Mouse (Mus musculus) forebrain, embryonic 11.5 days (tissue): Measurements from ENCODE around the gene Naaa. TPM values are rescaled to one million over a fixed set of nuclear protein-coding genes. Genes with fewer than 3 reads are reported as not detected.

ENCODE experiments used
- ATAC-seq: fragments of 200-750 bp; cut with Nextera tagmentation; replicated peaks from 2 replicates; pipeline ENCODE4 v1.8.0; 2017; ENCODE audit warnings: moderate TSS enrichment; ENCODE audit not compliant: low FRiP score
- DNase-seq: peaks from one replicate; pipeline ENCODE4 v3.0.0-alpha.2; 2017; ENCODE audit warnings: low spot score
- H3K27ac ChIP-seq: fragments of 300-500 bp; sonication (generic); 2 replicates; pipeline ENCODE4 v1.5.1; 2014; ENCODE audit warnings: low read depth, low read length
- H3K27me3 ChIP-seq: fragments of 300-500 bp; sonication (generic); 2 replicates; pipeline ENCODE4 v1.6.1; 2014; ENCODE audit warnings: mild to moderate bottlenecking, low read length, mixed read lengths; ENCODE audit not compliant: control insufficient read depth, insufficient read depth
- H3K36me3 ChIP-seq: fragments of 300-500 bp; sonication (generic); 2 replicates; pipeline ENCODE4 v1.6.1; 2014; ENCODE audit warnings: mild to moderate bottlenecking, low read length, moderate library complexity, mixed read lengths; ENCODE audit not compliant: control insufficient read depth, insufficient read depth
- H3K4me1 ChIP-seq: fragments of 300-500 bp; sonication (generic); replicated peaks from 2 replicates; pipeline ENCODE4 v1.6.1; 2014; ENCODE audit warnings: low read length, mixed read lengths; ENCODE audit not compliant: control insufficient read depth, insufficient read depth
- H3K4me2 ChIP-seq: fragments of 300-500 bp; sonication (generic); 2 replicates; pipeline ENCODE4 v1.6.1; 2014; ENCODE audit warnings: low read depth, mild to moderate bottlenecking, low read length, moderate library complexity, mixed read lengths; ENCODE audit not compliant: severe bottlenecking
- H3K4me3 ChIP-seq: fragments of 300-500 bp; sonication (generic); 2 replicates; pipeline ENCODE4 v1.5.1; 2014; ENCODE audit warnings: low read depth, low read length
- H3K9ac ChIP-seq: fragments of 300-500 bp; sonication (generic); 2 replicates; pipeline ENCODE4 v1.6.1; 2014; ENCODE audit warnings: low read length
- H3K9me3 ChIP-seq: fragments of 300-500 bp; sonication (generic); 2 replicates; pipeline ENCODE4 v1.6.1; 2016; ENCODE audit warnings: low read length, mixed read lengths; ENCODE audit not compliant: control insufficient read depth
- WGBS: fragments of 180-500 bp; shearing (Covaris S2); extraction: QIAGEN DNeasy Blood & Tissue Kit; methylation state at CpG from one replicate; pipeline ENCODE4 v1.1.7; 2014; 5-methylcytosine and 5-hydroxymethylcytosine counted together
- polyA plus RNA-seq: library from polyadenylated mRNA; unstranded; fragments of >200 nt; fragmentation: Nextera tagmentation; extraction: Ambion mirVana; gene quantifications from 2 replicates; pipeline ENCODE4 v1.2.1, GENCODE M21; 2014

Naaa gene
- polyA plus RNA-seq, 1 experiment from 2014 or later = 4.0 TPM

GRCm38 (mm10) chr5:92282571-92282970 lies 4.6 kb upstream of the Naaa start:
- Histone ChIP-seq H3K36me3 (no peaks in the 10 kb centered on the region; the same call in 1 of the 2 replicates), H3K4me3 (no peak overlapping the region), H3K4me2 (no peak overlapping the region), H3K27ac (no peak overlapping the region), H3K27me3 (no peaks in the 10 kb centered on the region), H3K9me3 (no peaks in the 10 kb centered on the region), H3K4me1 (no peaks in the 10 kb centered on the region), H3K9ac (no peak overlapping the region)
- ATAC-seq (no peak), DNase-seq (no peak)
- 82% methylated on average over 4 of the region's 4 CpGs for WGBS

- H3K4me2 ChIP-seq = no peak overlapping the region
- no peaks in the 10 kb centered on the region for H3K36me3 ChIP-seq
- no peak overlapping the region for H3K27ac ChIP-seq
- H3K4me3 ChIP-seq = no peak overlapping the region
- no peak overlapping the region for H3K9ac ChIP-seq
- no peaks in the 10 kb centered on the region for H3K9me3 ChIP-seq
- no peaks in the 10 kb centered on the region for H3K27me3 ChIP-seq
- ATAC-seq = no peak
- DNase-seq = no peak
- H3K4me1 ChIP-seq = no peaks in the 10 kb centered on the region
- WGBS = 84% methylated on average over 10 of the region's 10 CpGs
Measured at GRCm38 (mm10) chr5:92278942-92279537, 1.1 kb upstream of the Naaa start.

- DNase-seq = no peak
- no peak overlapping the region for H3K4me2 ChIP-seq
- no peak overlapping the region for H3K27ac ChIP-seq
- WGBS = 84% methylated on average over 7 of the region's 7 CpGs
- H3K9me3 ChIP-seq = no peaks in the 10 kb centered on the region
- no peak overlapping the region for H3K4me3 ChIP-seq
- H3K4me1 ChIP-seq = no peaks in the 10 kb centered on the region
- no peaks in the 10 kb centered on the region for H3K27me3 ChIP-seq
- no peak for ATAC-seq
- no peaks in the 10 kb centered on the region for H3K36me3 ChIP-seq
- no peak overlapping the region for H3K9ac ChIP-seq
Measured at GRCm38 (mm10) chr5:92270496-92270895, 7.5 kb downstream of the Naaa start.

DNA sequence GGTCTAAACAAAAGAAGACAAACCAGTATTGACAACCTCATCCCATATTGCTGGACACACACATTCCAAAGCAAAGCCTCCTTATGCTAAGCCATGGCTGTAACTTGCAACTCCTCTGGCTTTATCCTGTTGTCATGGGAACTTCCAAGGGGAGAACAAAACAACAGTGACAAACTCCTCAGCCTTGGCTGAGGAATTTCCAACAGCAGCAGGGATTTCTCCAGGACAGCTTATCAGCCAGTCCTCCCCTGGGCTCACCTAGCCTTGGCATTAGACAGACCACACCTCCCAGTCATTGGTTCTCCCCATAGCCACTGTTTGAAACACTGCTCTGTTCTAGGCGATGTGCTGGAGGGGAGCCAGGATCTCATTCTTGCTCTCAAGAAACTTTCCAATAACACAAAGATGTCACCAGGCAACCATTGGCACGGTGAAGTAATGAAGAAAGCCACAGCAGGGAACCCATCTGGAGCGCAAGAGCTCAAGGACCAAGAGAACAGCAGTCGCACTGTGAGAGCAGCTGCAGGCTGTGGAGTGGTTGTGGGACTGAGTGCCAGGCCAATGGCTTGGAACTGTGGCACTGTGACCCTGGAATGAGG lies 14.1 kb downstream of the Naaa start:
- ATAC-seq = peak; percentile 86
- Histone ChIP-seq H3K4me1 (peaks cover 4% of the 10 kb centered on the region; the same call in 1 of the 2 replicates), H3K4me3 (no peak overlapping the region), H3K9ac (no peak overlapping the region), H3K27ac (no peak overlapping the region), H3K27me3 (no peaks in the 10 kb centered on the region), H3K4me2 (no peak overlapping the region), H3K9me3 (no peaks in the 10 kb centered on the region), H3K36me3 (no peaks in the 10 kb centered on the region)
- peak; percentile 64 for DNase-seq
- 11% methylated on average over 4 of the region's 4 CpGs for WGBS

- H3K9ac ChIP-seq = no peak overlapping the region
Measured at GRCm38 (mm10) chr5:92262646-92263045, 15.3 kb downstream of the Naaa start.

GRCm38 (mm10) chr5:92256218-92256617 lies 21.8 kb downstream of the Naaa start, which contains the start of gene Ppef2:
Gene Ppef2, minus strand, starts transcription at chr5:92256278.
- no peaks in the 10 kb centered on the region for H3K36me3 ChIP-seq
- H3K4me2 ChIP-seq = no peak within 1 kb of the TSS
- H3K4me3 ChIP-seq = no peak within 1 kb of the TSS
- H3K27ac ChIP-seq = no peak within 1 kb of the TSS
- WGBS = 3% methylated on average over 6 of the region's 6 CpGs
- H3K9me3 ChIP-seq = no peaks in the 10 kb centered on the region
- peaks cover 3% of the 10 kb centered on the region; the same call in 1 of the 2 replicates for H3K4me1 ChIP-seq
- no peak within 1 kb of the TSS for H3K9ac ChIP-seq
- ATAC-seq (no peak), DNase-seq (no peak)
- H3K27me3 ChIP-seq = no peaks in the 10 kb centered on the region

More at GRCm38 (mm10) chr5:92262646-92263045, 15.3 kb downstream of the Naaa start:
- DNase-seq = no peak
- 92% methylated on average over 8 of the region's 8 CpGs for WGBS
- peaks cover 4% of the 10 kb centered on the region; the same call in 1 of the 2 replicates for H3K4me1 ChIP-seq
- no peaks in the 10 kb centered on the region for H3K27me3 ChIP-seq
- ATAC-seq = no peak
- no peak overlapping the region for H3K27ac ChIP-seq
- no peak overlapping the region for H3K4me3 ChIP-seq
- no peaks in the 10 kb centered on the region for H3K36me3 ChIP-seq
- no peaks in the 10 kb centered on the region for H3K9me3 ChIP-seq
- H3K4me2 ChIP-seq = no peak overlapping the region

- 79% methylated on average over 6 of the region's 6 CpGs for WGBS
- H3K9me3 ChIP-seq = no peaks in the 10 kb centered on the region
- no peak overlapping the region for H3K27ac ChIP-seq
- DNase-seq (no peak), ATAC-seq (no peak)
- no peak overlapping the region for H3K4me2 ChIP-seq
- H3K4me3 ChIP-seq = no peak overlapping the region
- H3K27me3 ChIP-seq = no peaks in the 10 kb centered on the region
- no peaks in the 10 kb centered on the region for H3K36me3 ChIP-seq
- H3K9ac ChIP-seq = no peak overlapping the region
- H3K4me1 ChIP-seq = peaks cover 3% of the 10 kb centered on the region; the same call in 1 of the 2 replicates
Measured at GRCm38 (mm10) chr5:92254476-92254875, 23.5 kb downstream of the Naaa start.

DNA sequence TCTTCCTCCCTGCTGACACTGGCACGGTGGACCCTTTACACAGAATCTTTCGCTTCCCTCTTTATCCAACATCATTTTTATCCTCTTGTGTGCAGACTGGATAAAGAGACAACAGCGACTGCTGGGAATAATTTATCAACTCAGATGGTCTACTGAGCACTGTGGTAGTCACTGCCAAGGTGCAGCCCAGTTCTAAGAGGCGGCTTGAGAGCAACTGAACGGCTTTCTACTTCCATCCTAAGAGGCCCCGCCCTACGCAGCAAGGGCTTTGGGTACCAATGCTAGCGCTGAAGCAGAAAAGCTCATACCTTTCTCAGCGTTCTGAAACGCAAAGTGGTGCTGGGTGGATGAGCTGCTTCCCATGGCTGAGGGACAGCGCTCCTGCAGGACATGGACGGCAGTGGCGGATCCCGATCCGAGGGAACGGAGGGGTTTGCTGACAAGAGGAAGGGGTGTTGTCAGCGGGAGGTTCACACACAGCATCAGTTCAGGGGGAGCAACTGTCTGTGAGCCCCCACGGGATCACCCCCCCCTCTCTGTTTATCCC lies 25.1 kb downstream of the Naaa start:
- Histone ChIP-seq H3K4me1 (peaks cover 3% of the 10 kb centered on the region; the same call in 1 of the 2 replicates), H3K27me3 (no peaks in the 10 kb centered on the region), H3K27ac (no peak overlapping the region), H3K4me3 (no peak overlapping the region), H3K4me2 (peak overlapping the region; percentile 20; the same call in 1 of the 2 replicates), H3K9ac (no peak overlapping the region), H3K36me3 (no peaks in the 10 kb centered on the region), H3K9me3 (no peaks in the 10 kb centered on the region)
- peak; percentile 63 for DNase-seq
- WGBS = 19% methylated on average over 16 of the region's 18 CpGs
- ATAC-seq = peak; percentile 57
